Mouse (Mus musculus) gastrocnemius, adult 18-20 months (tissue): ENCODE data around the gene Olfr535. TPM values are rescaled to one million over a fixed set of nuclear protein-coding genes. Genes with fewer than 3 reads are reported as not detected.
"Not testable (repeated sequence)": the region's sequence is repeated elsewhere in the genome, so short reads cannot be mapped to it uniquely, and the experiment has no call there.

Experiments used
- DNase-seq: peaks from one replicate; pipeline ENCODE4 v3.0.0; 2021; ENCODE audit warnings: low spot score
- long read RNA-seq, 2 experiments: library from polyadenylated mRNA; stranded (forward); transcript quantifications; one replicate each; pipeline ENCODE4 v2.0.0; 2021
- total RNA-seq, 2 experiments: library from RNA; stranded (reverse); gene quantifications; 2 replicates each; pipeline ENCODE4 v1.2.3; 2021

Gene Olfr535
- total RNA-seq = not detected
- long read RNA-seq, experiment 1 = 0 reads
- long read RNA-seq, experiment 2 = 0 reads

- no peak for DNase-seq
Measured at GRCm38 (mm10) chr7:140483916-140484315, at the start of gene Olfr535. Olfr535 (plus strand) TSS chr7:140484216.

DNA sequence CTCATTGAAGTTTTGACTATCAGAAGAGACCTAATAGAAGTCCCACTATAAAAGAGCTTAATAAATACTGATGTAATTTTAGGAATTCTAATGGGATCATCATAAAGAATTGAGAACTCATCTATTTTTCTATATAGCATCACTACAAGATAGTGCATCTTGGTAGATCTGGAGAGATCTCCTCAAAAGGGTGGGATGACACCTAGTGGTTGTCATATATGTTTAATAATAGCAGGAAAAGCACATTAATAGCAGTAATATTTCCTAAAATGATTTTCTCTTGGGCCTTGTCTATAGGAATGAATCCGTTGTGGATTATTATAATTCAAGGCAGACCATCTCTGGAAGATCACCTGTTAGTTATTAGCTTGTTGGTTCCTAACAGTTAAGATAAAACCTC lies 40.9 kb upstream of the Olfr535 start:
- no peak for DNase-seq

DNA sequence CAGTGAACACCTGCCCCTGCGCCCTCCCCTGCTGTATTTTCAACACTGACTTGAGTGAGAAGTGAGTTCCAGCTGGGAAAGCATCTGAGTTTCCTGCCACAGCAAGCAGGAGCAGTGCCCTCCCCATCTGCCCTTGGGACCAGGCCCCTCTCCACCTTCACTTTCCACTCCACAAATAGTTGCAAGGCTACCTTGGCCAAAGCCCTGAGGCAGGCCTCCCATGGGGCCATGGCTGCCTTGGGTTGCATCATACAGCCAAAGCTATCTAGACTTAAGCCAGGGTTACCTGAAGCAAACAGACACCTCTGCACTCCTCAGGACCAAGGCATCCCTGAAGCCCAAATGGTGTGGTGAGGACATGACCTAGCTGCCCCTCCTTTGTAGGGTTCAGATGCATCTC lies 20.9 kb upstream of the Olfr535 start, which contains the start of gene Olfr533:
TSS of gene Olfr533 (plus strand) at position 301 of the 400 bp plus-strand sequence.
- DNase-seq = not testable (repeated sequence)

DNA sequence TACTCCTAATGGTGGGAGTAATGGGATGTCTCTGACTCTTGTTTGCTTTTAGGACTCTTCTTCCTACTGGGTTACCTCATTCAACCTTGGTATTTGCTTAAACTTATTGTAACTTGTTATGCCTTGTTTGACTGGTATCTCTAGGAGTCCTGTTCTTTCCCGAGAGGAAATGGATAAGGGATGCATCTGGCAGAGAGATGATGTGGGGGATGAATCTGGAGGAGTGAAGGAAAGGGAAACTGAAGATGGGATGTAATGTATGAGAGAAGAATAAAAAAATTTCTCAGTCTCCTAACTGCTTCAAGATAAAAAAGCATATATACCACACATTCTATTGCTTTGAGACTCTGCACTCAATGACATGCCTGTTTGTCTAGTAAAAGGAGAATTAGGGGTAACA lies 6.1 kb upstream of the Olfr535 start:
- no peak for DNase-seq

- no peak for DNase-seq
Measured at GRCm38 (mm10) chr7:140478733-140479132, 5.3 kb upstream of the Olfr535 start.

- no peak for DNase-seq
Measured at GRCm38 (mm10) chr7:140488981-140489380, 5.0 kb downstream of the Olfr535 start.

DNA sequence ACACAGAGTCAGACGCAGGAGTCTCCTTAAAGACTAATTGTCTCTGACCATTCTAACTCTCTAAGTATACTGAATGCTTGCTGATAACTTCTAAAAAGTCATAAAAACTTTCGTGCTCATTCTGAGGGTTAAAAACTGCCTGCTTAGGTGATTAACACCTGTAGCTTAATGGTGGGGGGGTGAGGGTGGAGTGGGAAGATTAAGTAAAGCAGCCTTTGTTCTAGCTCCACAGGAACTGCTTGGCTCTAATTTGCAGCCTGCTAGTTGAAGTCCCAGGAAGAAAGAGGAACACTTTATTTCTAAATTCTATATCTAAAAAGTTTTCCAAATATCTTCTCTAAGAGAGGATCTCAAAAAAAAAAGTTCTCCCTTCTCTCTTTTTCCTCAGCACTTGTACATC lies 10.2 kb downstream of the Olfr535 start:
- no peak for DNase-seq

DNA sequence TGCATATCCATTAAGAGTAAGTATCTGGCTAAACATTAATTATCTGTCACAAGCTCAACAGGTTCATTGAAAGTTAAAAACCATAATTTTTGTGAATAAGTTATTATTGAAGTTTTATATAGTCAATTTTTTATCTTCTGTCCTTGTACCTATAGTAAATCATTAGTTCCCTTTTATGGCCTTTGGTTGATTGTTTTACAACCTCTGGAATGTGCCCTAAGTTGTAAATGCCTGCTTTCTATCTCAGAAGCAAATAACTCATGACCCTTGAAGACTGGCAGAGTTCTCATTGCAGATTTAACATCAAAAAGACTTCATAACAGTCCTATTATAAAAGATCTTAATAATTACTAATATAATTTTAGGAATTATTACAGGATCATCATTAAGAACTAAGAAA lies 10.7 kb downstream of the Olfr535 start:
- DNase-seq = no peak

DNA sequence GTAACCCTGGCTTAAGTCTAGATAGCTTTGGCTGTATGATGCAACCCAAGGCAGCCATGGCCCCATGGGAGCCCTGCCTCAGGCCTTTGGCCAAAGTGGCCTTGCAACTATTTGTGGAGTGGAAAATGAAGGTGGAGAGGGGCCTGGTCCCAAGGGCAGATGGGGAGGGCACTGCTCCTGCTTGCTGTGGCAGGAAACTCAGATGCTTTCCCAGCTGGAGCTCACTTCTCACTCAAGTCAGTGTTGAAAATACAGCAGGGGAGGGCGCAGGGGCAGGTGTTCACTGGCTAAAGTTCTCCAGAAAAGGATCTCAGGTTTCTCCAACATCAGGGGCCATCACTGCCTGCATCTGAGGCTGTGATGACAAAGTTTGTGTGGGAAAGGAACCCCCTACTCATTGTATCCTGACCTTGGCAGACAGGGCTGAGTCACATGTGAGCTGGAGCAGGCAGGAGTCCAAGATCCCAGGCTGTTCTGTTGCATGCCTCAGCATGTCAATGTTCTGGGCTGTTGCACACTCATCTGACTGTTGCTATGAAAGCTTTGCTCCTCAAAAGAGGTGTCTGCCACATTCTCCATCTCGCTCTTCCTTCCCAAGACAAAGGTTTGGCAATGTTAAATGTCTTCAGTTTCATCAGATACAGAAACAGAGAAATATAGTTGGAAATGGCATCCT lies 23.5 kb downstream of the Olfr535 start, which contains the start of gene Olfr536:
TSS of gene Olfr536 (minus strand) at position 51 of the 676 bp plus-strand sequence.
- not testable (repeated sequence) for DNase-seq

- DNase-seq = no peak
Measured at GRCm38 (mm10) chr7:140539746-140540145, 55.7 kb downstream of the Olfr535 start.

Other genes with a start within 250 kb of the Olfr535 start
- gene 5830411N06Rik, start 236.9 kb upstream of the Olfr535 start, total RNA-seq = not detected
- gene Olfr525, start 163.4 kb upstream of the Olfr535 start, total RNA-seq = not detected
- gene Olfr527, start 150.2 kb upstream of the Olfr535 start, total RNA-seq = not detected
- gene Olfr60, start 122.5 kb upstream of the Olfr535 start, total RNA-seq = not detected
- gene Olfr530, start 107.9 kb upstream of the Olfr535 start, total RNA-seq = not detected
- gene Olfr531, start 81.3 kb upstream of the Olfr535 start, total RNA-seq = not detected
- not detected for gene Olfr532, start 62.6 kb upstream of the Olfr535 start, total RNA-seq
- gene Olfr533, start 20.8 kb upstream of the Olfr535 start, total RNA-seq = not detected
- gene Olfr536, start 23.2 kb downstream of the Olfr535 start, total RNA-seq = not detected
- gene Olfr538, start 83.7 kb downstream of the Olfr535 start, total RNA-seq = not detected
- gene Olfr46, start 117.1 kb downstream of the Olfr535 start, total RNA-seq = not detected
- gene Olfr61, start 144.8 kb downstream of the Olfr535 start, total RNA-seq = not detected
- not detected for gene Olfr53, start 162.2 kb downstream of the Olfr535 start, total RNA-seq
- gene Olfr539, start 175.7 kb downstream of the Olfr535 start, total RNA-seq = not detected
- gene Olfr45, start 197.7 kb downstream of the Olfr535 start, total RNA-seq = not detected
- not detected for gene Olfr541, start 213.1 kb downstream of the Olfr535 start, total RNA-seq